Mouse (Mus musculus) MEL (cell line): ENCODE results near the gene Dhrs13. TPM values are rescaled to one million over a fixed set of nuclear protein-coding genes. Genes with fewer than 3 reads are reported as not detected.

ENCODE experiments used
- DNase-seq: peaks from one replicate; pipeline ENCODE4 v3.0.0; 2011; ENCODE audit warnings: low read depth, low spot score
- H3K27ac ChIP-seq: 2 replicates; pipeline ENCODE4 v1.5.1; 2012; ENCODE audit warnings: low read depth, mild to moderate bottlenecking, control low read depth, low read length, moderate library complexity; ENCODE audit not compliant: control insufficient read depth
- H3K27me3 ChIP-seq, 2 experiments: fragments of 150-350 bp in 1 of 2; sonication (generic) in 1 of 2; 2 replicates each; pipeline ENCODE4 v1.6.1; 2012; ENCODE audit warnings: low read length in 2 of 2, mild to moderate bottlenecking in 2 of 2, improper control_type of control experiment in 1 of 2, moderate library complexity in 1 of 2; ENCODE audit not compliant: insufficient read depth in 2 of 2, control insufficient read depth in 1 of 2
- H3K36me3 ChIP-seq, 2 experiments: 2 replicates each; pipeline ENCODE4 v1.6.1; 2012 to 2014; ENCODE audit warnings: low read length in 2 of 2, improper control_type of control experiment in 1 of 2, inconsistent platforms in 1 of 2, mild to moderate bottlenecking in 1 of 2; ENCODE audit not compliant: insufficient read depth in 2 of 2, control insufficient read depth in 1 of 2
- H3K4me1 ChIP-seq, 2 experiments: fragments of 150-350 bp in 1 of 2; sonication (generic) in 1 of 2; 2 replicates each; pipeline ENCODE4 v1.6.1; 2012; ENCODE audit warnings: low read length in 2 of 2, improper control_type of control experiment in 1 of 2, mild to moderate bottlenecking in 1 of 2; ENCODE audit not compliant: insufficient read depth in 2 of 2, control insufficient read depth in 1 of 2
- H3K4me3 ChIP-seq, 2 experiments: fragments of 150-350 bp in 1 of 2; sonication (generic) in 1 of 2; 2 replicates each; pipeline ENCODE4 v1.5.1; 2012; ENCODE audit warnings: low read depth in 2 of 2, low read length in 2 of 2, mild to moderate bottlenecking in 2 of 2, moderate library complexity in 2 of 2, control low read depth in 1 of 2, improper control_type of control experiment in 1 of 2; ENCODE audit not compliant: control insufficient read depth in 1 of 2, insufficient read depth in 1 of 2
- H3K79me2 ChIP-seq: 2 replicates; pipeline ENCODE4 v1.6.1; 2012; ENCODE audit warnings: mild to moderate bottlenecking, low read length, moderate library complexity; ENCODE audit not compliant: control insufficient read depth, poor library complexity, insufficient read depth
- H3K9ac ChIP-seq: 2 replicates; pipeline ENCODE4 v1.6.1; 2012; ENCODE audit warnings: low read depth, mild to moderate bottlenecking, control low read depth, low read length, moderate library complexity; ENCODE audit not compliant: control insufficient read depth, poor library complexity, severe bottlenecking
- H3K9me3 ChIP-seq: fragments of 150-350 bp; sonication (generic); replicated peaks from 2 replicates; pipeline ENCODE4 v1.6.1; 2012; ENCODE audit warnings: mild to moderate bottlenecking, low read length, improper control_type of control experiment, moderate library complexity; ENCODE audit not compliant: insufficient read depth
- BHLHE40 ChIP-seq: IDR thresholded peaks from 2 replicates; pipeline ENCODE4 v1.6.1; 2012; ENCODE audit warnings: low read depth, mild to moderate bottlenecking, inconsistent platforms, low read length, improper control_type of control experiment, borderline replicate concordance
- CTCF ChIP-seq, 3 experiments: IDR thresholded peaks in 2 of 3; conservative IDR thresholded peaks in 1 of 3; 2 replicates each; pipeline ENCODE4 v1.5.1; 2011 to 2012; ENCODE audit warnings: low read length in 3 of 3, low read depth in 2 of 3, mild to moderate bottlenecking in 2 of 3, improper control_type of control experiment in 1 of 3, inconsistent platforms in 1 of 3, mixed read lengths in 1 of 3, moderate library complexity in 1 of 3; ENCODE audit not compliant: control insufficient read depth in 1 of 3, insufficient read depth in 1 of 3, poor library complexity in 1 of 3, severe bottlenecking in 1 of 3
- ELF1 ChIP-seq: IDR thresholded peaks from 2 replicates; pipeline ENCODE4 v1.6.1; 2014; ENCODE audit warnings: low read depth, mild to moderate bottlenecking, inconsistent platforms, low read length, improper control_type of control experiment, moderate library complexity
- GATA1 ChIP-seq: IDR thresholded peaks from 2 replicates; pipeline ENCODE4 v1.6.1; 2011; ENCODE audit warnings: low read depth, low read length, improper control_type of control experiment
- HCFC1 ChIP-seq: IDR thresholded peaks from 2 replicates; pipeline ENCODE4 v1.6.1; 2012; ENCODE audit warnings: low read depth, mild to moderate bottlenecking, inconsistent platforms, low read length, improper control_type of control experiment, moderate library complexity
- JUND ChIP-seq: IDR thresholded peaks from 2 replicates; pipeline ENCODE4 v1.6.1; 2011; ENCODE audit warnings: low read depth, mild to moderate bottlenecking, improper control_type of control experiment, low read length
- MAFK ChIP-seq: IDR thresholded peaks from 2 replicates; pipeline ENCODE4 v1.6.1; 2011; ENCODE audit warnings: low read depth, mild to moderate bottlenecking, low read length, improper control_type of control experiment, borderline replicate concordance
- MAX ChIP-seq: IDR thresholded peaks from 2 replicates; pipeline ENCODE4 v1.6.1; 2011; ENCODE audit warnings: low read length, improper control_type of control experiment
- MEF2A ChIP-seq: IDR thresholded peaks from 2 replicates; pipeline ENCODE4 v1.6.1; 2014; ENCODE audit warnings: low read depth, mild to moderate bottlenecking, inconsistent platforms, low read length, improper control_type of control experiment; ENCODE audit not compliant: poor library complexity, insufficient replicate concordance, severe bottlenecking; ENCODE audit errors: extremely low read depth
- MYB ChIP-seq: IDR thresholded peaks from 2 replicates; pipeline ENCODE4 v1.6.1; 2011; ENCODE audit warnings: mild to moderate bottlenecking, low read depth, low read length, improper control_type of control experiment
- MYC ChIP-seq: IDR thresholded peaks from 2 replicates; pipeline ENCODE4 v1.6.1; 2011; ENCODE audit warnings: low read depth, mild to moderate bottlenecking, low read length, improper control_type of control experiment, moderate library complexity
- NRF1 ChIP-seq: IDR thresholded peaks from 2 replicates; pipeline ENCODE4 v1.6.1; 2014; ENCODE audit warnings: low read depth, mild to moderate bottlenecking, inconsistent platforms, low read length, improper control_type of control experiment, moderate library complexity; ENCODE audit not compliant: poor library complexity, insufficient read depth, severe bottlenecking
- POLR2AphosphoS5 ChIP-seq: IDR thresholded peaks from 2 replicates; pipeline ENCODE4 v1.6.1; 2012; ENCODE audit warnings: low read depth, borderline replicate concordance, mild to moderate bottlenecking, inconsistent platforms, low read length, moderate library complexity, mixed read lengths
- SIN3A ChIP-seq: IDR thresholded peaks from 2 replicates; pipeline ENCODE4 v1.6.1; 2012; ENCODE audit warnings: low read length, improper control_type of control experiment, inconsistent platforms
- TAL1 ChIP-seq: IDR thresholded peaks from 2 replicates; pipeline ENCODE4 v1.6.1; 2012; ENCODE audit warnings: mild to moderate bottlenecking, inconsistent platforms, low read length, moderate library complexity, mixed read lengths
- TBP ChIP-seq: IDR thresholded peaks from 2 replicates; pipeline ENCODE4 v1.8.0; 2011; ENCODE audit warnings: low read depth, low read length, improper control_type of control experiment
- USF2 ChIP-seq, 2 experiments: IDR thresholded peaks; 2 replicates each; pipeline ENCODE4 v1.6.1; 2011 to 2012; ENCODE audit warnings: improper control_type of control experiment in 2 of 2, low read length in 2 of 2, borderline replicate concordance in 1 of 2, inconsistent platforms in 1 of 2, low read depth in 1 of 2, mild to moderate bottlenecking in 1 of 2; ENCODE audit not compliant: insufficient read depth in 1 of 2
- ZC3H11A ChIP-seq: IDR thresholded peaks from 2 replicates; pipeline ENCODE4 v1.6.1; 2012; ENCODE audit warnings: low read depth, mild to moderate bottlenecking, inconsistent platforms, low read length, improper control_type of control experiment
- ZNF384 ChIP-seq: IDR thresholded peaks from 2 replicates; pipeline ENCODE4 v1.6.1; 2012; ENCODE audit warnings: low read depth, mild to moderate bottlenecking, inconsistent platforms, low read length, improper control_type of control experiment
- polyA plus RNA-seq, 2 experiments: library from polyadenylated mRNA; stranded (reverse) in 1 of 2; unstranded in 1 of 2; fragments of >175 nt in 1 of 2; fragments of >200 nt in 1 of 2; gene quantifications; 2 replicates each; pipeline versions ENCODE4 v1.2.1 to v1.2.4; 2012; ENCODE audit warnings: low replicate concordance in 2 of 2, low read depth in 1 of 2; ENCODE audit not compliant: insufficient read length in 2 of 2, insufficient read depth in 1 of 2, missing spikeins in 1 of 2
- total RNA-seq: library from RNA; depleted of rRNA; stranded (reverse); fragments of 300-350 nt; gene quantifications from 2 replicates; pipeline ENCODE4 v1.2.3, GENCODE M21; 2012

Dhrs13 gene
- total and polyA plus RNA-seq, 3 experiments, result 27.9 to 36.7 TPM; not detected in 1

- peak; percentile 45; the same call in 1 of the 2 replicates for TF ChIP-seq NRF1
- peak; percentile 67; the same call in 1 of the 2 replicates for TF ChIP-seq JUND
- TF ChIP-seq ELF1, result peak; percentile 60; the same call in 1 of the 2 replicates
- peak; percentile 37; the same call in 1 of the 2 replicates for TF ChIP-seq BHLHE40
- TF ChIP-seq, all 39 proteins: peak for 27
Observed at GRCm38 (mm10) chr11:78079961-78080921, 48.2 kb downstream of the Dhrs13 start, which contains the start of gene Eral1 (continued).

GRCm38 (mm10) chr11:78083595-78083994 lies 51.5 kb downstream of the Dhrs13 start:
- TF ChIP-seq TAL1, result no peak
- no peak for TF ChIP-seq MAFK
- TF ChIP-seq GATA1, result no peak
- no peak for TF ChIP-seq MYC
- no peak for TF ChIP-seq BHLHE40
- TF ChIP-seq ZC3H11A, result no peak
- no peak for TF ChIP-seq SIN3A
- no peak for TF ChIP-seq HCFC1
- TF ChIP-seq ELF1, result no peak
- TF ChIP-seq MEF2A, result no peak
- no peak for TF ChIP-seq TBP
- no peak for TF ChIP-seq USF2 (IDR thresholded peaks at IDR 0.05; ENCODE audit: borderline replicate concordance in 1 of 2, insufficient read depth in 1 of 2, low read depth in 1 of 2, low read length in 2 of 2)
- no peak for TF ChIP-seq ZNF384
- no peak for TF ChIP-seq POLR2AphosphoS5
- TF ChIP-seq CTCF (IDR thresholded peaks at IDR 0.05 in 2 of 3, conservative IDR thresholded peaks at IDR 0.05 in 1 of 3; ENCODE audit: control insufficient read depth in 1 of 3, insufficient read depth in 1 of 3, low read depth in 2 of 3, low read length in 3 of 3, poor library complexity in 1 of 3, severe bottlenecking in 1 of 3), result no peak
- TF ChIP-seq MYB, result no peak
- TF ChIP-seq MAX, result no peak
- Histone ChIP-seq H3K79me2 (peaks cover 15% of the 10 kb centered on the region), H3K9ac (no peak overlapping the region), H3K27me3 (no peaks in the 10 kb centered on the region), H3K27ac (no peak overlapping the region), H3K36me3 (peaks cover 0 to 16% of the 10 kb centered on the region in 2 experiments; a peak in 2 of 4 replicates), H3K4me1 (peaks cover 9 to 14% of the 10 kb centered on the region in 2 experiments), H3K4me3 (no peak overlapping the region), H3K9me3 (no peaks in the 10 kb centered on the region)
- no peak for DNase-seq
